In genomic region chr7:63965635-63966418, GRCm38 (mm10) we compare ENCODE assay signal across 8 mouse cellular contexts. TPM values are rescaled to one million over a fixed set of nuclear protein-coding genes. Genes with fewer than 3 reads are reported as not detected.
DNase-seq lines count a peak whose midpoint lies in the region; ATAC-seq lines count a peak whose summit lies in the region.

No protein-coding gene starts in this region.

- 81% methylated on average over 5 of the region's 5 CpGs for WGBS in forebrain, embryonic 10.5 days
- 81% methylated on average over 5 of the region's 5 CpGs for WGBS in forebrain, embryonic 11.5 days

- H3K27me3 ChIP-seq in forebrain, embryonic 10.5 days (ENCODE audit: poor library complexity, severe bottlenecking): no peaks in the 10 kb centered on the region; the same call in 1 of the 2 replicates
- H3K27me3 ChIP-seq in forebrain, embryonic 11.5 days (ENCODE audit: control insufficient read depth, insufficient read depth, low read length): no peaks in the 10 kb centered on the region

- peaks cover 22% of the 10 kb centered on the region for H3K4me1 ChIP-seq in forebrain, embryonic 10.5 days
- no peaks in the 10 kb centered on the region; the same call in 1 of the 2 replicates for H3K4me1 ChIP-seq in forebrain, embryonic 11.5 days (replicated peaks; ENCODE audit: control insufficient read depth, insufficient read depth, low read length)

- H3K9ac ChIP-seq in forebrain, embryonic 11.5 days (ENCODE audit: low read length): no peak overlapping the region

- ATAC-seq in forebrain, embryonic 11.5 days (replicated peaks; ENCODE audit: low FRiP score): no peak

- no peak overlapping the region for H3K4me2 ChIP-seq in forebrain, embryonic 11.5 days (ENCODE audit: low read depth, low read length, severe bottlenecking)

- H3K9me3 ChIP-seq in forebrain, embryonic 10.5 days: no peaks in the 10 kb centered on the region
- no peaks in the 10 kb centered on the region for H3K9me3 ChIP-seq in forebrain, embryonic 11.5 days (ENCODE audit: control insufficient read depth, low read length)

- H3K27ac ChIP-seq in forebrain, embryonic 10.5 days: peak overlapping the region; percentile 48; the same call in 1 of the 2 replicates
- no peak overlapping the region for H3K27ac ChIP-seq in forebrain, embryonic 11.5 days (ENCODE audit: low read depth, low read length)

- no peak overlapping the region for H3K4me3 ChIP-seq in forebrain, embryonic 10.5 days
- no peak overlapping the region for H3K4me3 ChIP-seq in forebrain, embryonic 11.5 days (ENCODE audit: low read depth, low read length)

- DNase-seq in forebrain, embryonic 10.5 days (ENCODE audit: extremely low spot score, low spot score): no peak
- DNase-seq in forebrain, embryonic 11.5 days (ENCODE audit: low spot score): no peak
- DNase-seq in spleen, postnatal 4 days (ENCODE audit: low spot score in 2 of 2): peak; percentile 11 to 58
- DNase-seq in spleen, postnatal 36 days (ENCODE audit: low spot score in 2 of 2): no peak
- peak; percentile 54 for DNase-seq in induced T-regulatory cell, adult 2 months (ENCODE audit: low read depth)
- DNase-seq in naive thymus-derived CD4-positive, alpha-beta T cell, adult 2 months (ENCODE audit: low read depth): peak; percentile 56
- DNase-seq in right cerebral cortex, postnatal 10 days (ENCODE audit: low spot score in 2 of 2): no peak
- no peak for DNase-seq in testis, postnatal 14 days (ENCODE audit: low spot score)

- no peaks in the 10 kb centered on the region for H3K36me3 ChIP-seq in forebrain, embryonic 10.5 days (replicated peaks)
- H3K36me3 ChIP-seq in forebrain, embryonic 11.5 days (ENCODE audit: control insufficient read depth, insufficient read depth, low read length): no peaks in the 10 kb centered on the region

RNA-seq across cellular contexts. Expression of gene Klf13, which starts 27.1 kb away (rescaled TPM):
- 23.1 and 23.8 TPM in 2 replicates for polyA plus RNA-seq in forebrain, embryonic 10.5 days (2016; fragmentation: Nextera tagmentation; extraction: Ambion mirVana)
- 26.6 and 28.1 TPM in 2 replicates for polyA plus RNA-seq in forebrain, embryonic 11.5 days (2014; fragmentation: Nextera tagmentation; extraction: Ambion mirVana)

RNA-seq across cellular contexts. Expression of gene E030018B13Rik, which starts 49.2 kb away (rescaled TPM):
- 0.21 TPM in 1 of 2 replicates, not detected in the other for polyA plus RNA-seq in forebrain, embryonic 10.5 days (2016; fragmentation: Nextera tagmentation; extraction: Ambion mirVana)
- polyA plus RNA-seq in forebrain, embryonic 11.5 days (2014; fragmentation: Nextera tagmentation; extraction: Ambion mirVana): not detected in 2 replicates

Comparison
In these comparisons a context has a peak if more than half of its experiments do, and no peak if none do; other contexts are left out.
1. DNase-seq: peak in spleen, postnatal 4 days (2 of 2), induced T-regulatory cell, adult 2 months (single experiment) and naive thymus-derived CD4-positive, alpha-beta T cell, adult 2 months (single experiment); none in forebrain, embryonic 10.5 days (single experiment), forebrain, embryonic 11.5 days (single experiment), spleen, postnatal 36 days (0 of 2), right cerebral cortex, postnatal 10 days (0 of 2) and testis, postnatal 14 days (single experiment).